Comparison of ENCODE assay signal across 8 mouse cellular contexts in genomic region chr9:109932756-109933375, GRCm38 (mm10). TPM values are rescaled to one million over a fixed set of nuclear protein-coding genes. Genes with fewer than 3 reads are reported as not detected.
DNase-seq lines count a peak whose midpoint lies in the region; ATAC-seq and TF ChIP-seq lines count a peak whose summit lies in the region.

No protein-coding gene starts in this region.

- no peak for ATAC-seq in G1E (ENCODE audit: extremely low read depth, insufficient number of reproducible peaks, low FRiP score, poor library complexity, severe bottlenecking)
- ATAC-seq in forebrain, postnatal 0 days = no peak
- peak; percentile 13 for ATAC-seq in lung, postnatal 0 days
- no peak for ATAC-seq in megakaryocyte progenitor cell, adult 5-6 weeks (replicated peaks; ENCODE audit: poor library complexity)

- TF ChIP-seq POLR2A in brain, embryonic 14.5 days (IDR thresholded peaks at IDR 0.05; ENCODE audit: borderline replicate concordance, extremely low read depth, insufficient read depth, insufficient read length, poor library complexity, severe bottlenecking) = no peak

- H3K4me3 ChIP-seq in G1E (ENCODE audit: low read depth, low read length) = peak overlapping the region; percentile 78
- H3K4me3 ChIP-seq in forebrain, postnatal 0 days (ENCODE audit: low read depth, low read length) = peak overlapping the region; percentile 67
- peak overlapping the region; percentile 93 for H3K4me3 ChIP-seq in lung, postnatal 0 days (ENCODE audit: low read depth, low read length)

- H3K27ac ChIP-seq in forebrain, postnatal 0 days (ENCODE audit: low read depth, low read length) = peak overlapping the region; percentile 94
- H3K27ac ChIP-seq in lung, postnatal 0 days (ENCODE audit: low read length) = peak overlapping the region; percentile 96

- H3K9ac ChIP-seq in forebrain, postnatal 0 days = peak overlapping the region; percentile 69
- H3K9ac ChIP-seq in lung, postnatal 0 days (replicated peaks; ENCODE audit: low read depth) = peak overlapping the region; percentile 92

- peaks cover 3% of the 10 kb centered on the region; the same call in 1 of the 2 replicates for H3K27me3 ChIP-seq in G1E (ENCODE audit: insufficient read depth, low read length)
- H3K27me3 ChIP-seq in forebrain, postnatal 0 days (ENCODE audit: insufficient read depth, low read length) = no peaks in the 10 kb centered on the region
- no peaks in the 10 kb centered on the region for H3K27me3 ChIP-seq in lung, postnatal 0 days (replicated peaks; ENCODE audit: insufficient read depth, low read length)

- H3K4me2 ChIP-seq in forebrain, postnatal 0 days (ENCODE audit: low read depth) = peak overlapping the region; percentile 63
- H3K4me2 ChIP-seq in lung, postnatal 0 days (replicated peaks; ENCODE audit: low read depth, low read length) = peak overlapping the region; percentile 79

- intact Hi-C loops in heart, postnatal 36 days (cut with DNase I) = loop anchor here (1.0 to 5.0 kb wide), 3 partner anchors 34 to 52 kb away; no protein-coding TSS in a partner anchor

- peaks cover 23% of the 10 kb centered on the region for H3K4me1 ChIP-seq in G1E (ENCODE audit: insufficient read depth, low read depth, low read length)
- peaks cover 5% of the 10 kb centered on the region; the same call in 1 of the 2 replicates for H3K4me1 ChIP-seq in forebrain, postnatal 0 days (ENCODE audit: insufficient read depth)
- H3K4me1 ChIP-seq in lung, postnatal 0 days (ENCODE audit: insufficient read depth, low read depth, low read length) = no peaks in the 10 kb centered on the region

- peak; percentile 21 for DNase-seq in G1E (ENCODE audit: low spot score)
- peak; percentile 78 for DNase-seq in brain, embryonic 14.5 days (ENCODE audit: low read depth)
- DNase-seq in forebrain, postnatal 0 days = peak; percentile 66
- peak; percentile 49 to 73 for DNase-seq in heart, postnatal 36 days
- peak; percentile 50 to 51 for DNase-seq in layer of hippocampus, postnatal 14 days (ENCODE audit: low spot score in 2 of 2)
- peak; percentile 93 for DNase-seq in lung, postnatal 0 days (ENCODE audit: low spot score)
- DNase-seq in right cerebral cortex, adult 2 months (ENCODE audit: low spot score in 2 of 2) = peak; percentile 54 to 58

- H3K9me3 ChIP-seq in G1E (replicated peaks) = no peaks in the 10 kb centered on the region
- no peaks in the 10 kb centered on the region for H3K9me3 ChIP-seq in forebrain, postnatal 0 days (ENCODE audit: low read length)
- no peaks in the 10 kb centered on the region for H3K9me3 ChIP-seq in lung, postnatal 0 days (ENCODE audit: low read length)

- 1% methylated on average over 12 of the region's 12 CpGs for WGBS in forebrain, postnatal 0 days
- 2% methylated on average over 12 of the region's 12 CpGs for WGBS in lung, postnatal 0 days

- no peak for TF ChIP-seq CTCF in G1E (IDR thresholded peaks at IDR 0.05; ENCODE audit: low read depth, low read length)
- no peak for TF ChIP-seq CTCF in brain, embryonic 14.5 days (IDR thresholded peaks at IDR 0.05; ENCODE audit: borderline replicate concordance, extremely low read depth, insufficient read depth, insufficient read length)
- TF ChIP-seq CTCF in forebrain, postnatal 0 days (IDR thresholded peaks at IDR 0.05; ENCODE audit: low read depth) = peak; percentile 41; the same call in 1 of the 2 replicates
- TF ChIP-seq CTCF in lung, postnatal 0 days (IDR thresholded peaks at IDR 0.05) = 0 out of 2 replicates have a peak, but pooled peaks have one; percentile 2

- H3K36me3 ChIP-seq in G1E (replicated peaks) = no peaks in the 10 kb centered on the region
- H3K36me3 ChIP-seq in forebrain, postnatal 0 days (ENCODE audit: insufficient read depth) = no peaks in the 10 kb centered on the region
- H3K36me3 ChIP-seq in lung, postnatal 0 days (ENCODE audit: insufficient read depth, low read length) = no peaks in the 10 kb centered on the region

- no peak for TF ChIP-seq EP300 in lung, postnatal 0 days (IDR thresholded peaks at IDR 0.05)

RNA-seq across cellular contexts. Expression of gene Map4, which starts 1.6 kb away (rescaled TPM):
- total RNA-seq in G1E (2014; fragmentation: Nextera tagmentation) = 46.8 and 47.5 TPM in 2 replicates
- 27.2 and 28.3 TPM in 2 replicates for total RNA-seq in G1E (2017)
- polyA plus RNA-seq in G1E (2012) = 64.3 and 69.3 TPM in 2 replicates
- 161 and 224 TPM in 2 replicates for polyA plus RNA-seq in brain, embryonic 14.5 days (2012; rRNA removed)
- 226 and 237 TPM in 2 replicates for total RNA-seq in forebrain, postnatal 0 days (2014; rRNA removed)
- polyA plus RNA-seq in forebrain, postnatal 0 days (2015; fragmentation: Nextera tagmentation; extraction: Ambion mirVana) = 158 and 201 TPM in 2 replicates
- 100 to 1,000 TPM; 316 to 318 TPM for total RNA-seq in heart, postnatal 36 days (2021)
- 100 to 1,000 TPM; 625 to 628 TPM for total RNA-seq in layer of hippocampus, postnatal 14 days (2021)
- 35.6 and 36.9 TPM in 2 replicates for polyA plus RNA-seq in lung, postnatal 0 days (2015; fragmentation: Nextera tagmentation; extraction: Ambion mirVana)
- total RNA-seq in megakaryocyte progenitor cell, adult 5-6 weeks (2015) = 26.7 and 32.2 TPM in 2 replicates
- total RNA-seq in megakaryocyte progenitor cell, adult 5-6 weeks (2017) = 20.1 and 26.3 TPM in 2 replicates

RNA-seq across cellular contexts. Expression of gene Cdc25a, which starts 57.5 kb away (rescaled TPM):
- total RNA-seq in G1E (2014; fragmentation: Nextera tagmentation) = 37.1 and 38.5 TPM in 2 replicates
- 44.0 and 46.4 TPM in 2 replicates for total RNA-seq in G1E (2017)
- 102 and 128 TPM in 2 replicates for polyA plus RNA-seq in G1E (2012)
- polyA plus RNA-seq in brain, embryonic 14.5 days (2012; rRNA removed) = 15.4 and 16.7 TPM in 2 replicates
- 14.4 and 16.1 TPM in 2 replicates for total RNA-seq in forebrain, postnatal 0 days (2014; rRNA removed)
- 7.7 and 8.7 TPM in 2 replicates for polyA plus RNA-seq in forebrain, postnatal 0 days (2015; fragmentation: Nextera tagmentation; extraction: Ambion mirVana)
- total RNA-seq in heart, postnatal 36 days (2021) = 1 to 10 TPM; 4.4 to 6.3 TPM
- 1 to 10 TPM; 5.1 to 6.5 TPM for total RNA-seq in layer of hippocampus, postnatal 14 days (2021)
- 7.1 and 8.7 TPM in 2 replicates for polyA plus RNA-seq in lung, postnatal 0 days (2015; fragmentation: Nextera tagmentation; extraction: Ambion mirVana)
- 28.8 and 33.8 TPM in 2 replicates for total RNA-seq in megakaryocyte progenitor cell, adult 5-6 weeks (2015)
- 46.3 and 55.2 TPM in 2 replicates for total RNA-seq in megakaryocyte progenitor cell, adult 5-6 weeks (2017)

Comparison
In these comparisons a context has a peak if more than half of its experiments do, and no peak if none do; other contexts are left out.
1. DNase-seq: peak in every context shown above with its lines; median percentile 93 in lung, postnatal 0 days; 78 in brain, embryonic 14.5 days; 66 in forebrain, postnatal 0 days; 61 in heart, postnatal 36 days; 56 in right cerebral cortex, adult 2 months; 50 in layer of hippocampus, postnatal 14 days; 21 in G1E.
2. CTCF ChIP-seq: peak in forebrain, postnatal 0 days (single experiment) and lung, postnatal 0 days (single experiment); none in G1E (single experiment) and brain, embryonic 14.5 days (single experiment).
3. Peak in every context shown above with its lines, with median percentiles within 50 percentile points of each other: H3K4me3 ChIP-seq.